Mouse (Mus musculus): ENCODE measurements around the gene Reep6.

DNA sequence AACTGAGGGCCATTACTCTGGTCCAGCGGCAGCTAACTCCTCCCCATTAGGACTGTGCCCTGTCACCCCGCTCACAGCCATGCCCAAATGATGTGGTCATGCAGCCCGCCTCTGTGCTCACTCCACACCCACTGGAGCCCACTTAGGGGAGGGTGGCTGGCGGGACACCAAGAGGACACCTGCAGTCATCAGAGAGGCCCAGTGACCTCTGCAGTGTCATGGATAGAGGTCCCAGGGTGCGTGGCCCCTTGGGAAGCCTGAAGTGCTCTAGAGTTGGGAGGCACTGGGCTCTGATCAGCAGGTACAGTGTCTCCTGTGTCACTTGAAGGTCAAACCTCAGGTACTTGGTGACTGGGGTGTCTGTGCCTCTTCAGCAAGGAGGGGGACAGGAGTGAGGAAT, 32.9 kb upstream of the Reep6 start:
- TF ChIP-seq CTCF (IDR thresholded peaks at IDR 0.05; ENCODE audit: low read depth, low read length) (no peak), POLR2A (IDR thresholded peaks at IDR 0.05; ENCODE audit: insufficient read depth, low read length) (no peak)
